Mouse (Mus musculus) ES-E14 (cell line): ENCODE results near the gene Srxn1.

Experiments used
- CHD2 ChIP-seq: IDR thresholded peaks from 2 replicates; pipeline ENCODE4 v1.6.1; 2014; ENCODE audit warnings: mild to moderate bottlenecking, low read depth, low read length, inconsistent platforms
- HCFC1 ChIP-seq: IDR thresholded peaks from 2 replicates; pipeline ENCODE4 v1.6.1; 2012; ENCODE audit warnings: low read length, inconsistent platforms, borderline replicate concordance; ENCODE audit not compliant: insufficient read depth
- MAFK ChIP-seq: IDR thresholded peaks from 2 replicates; pipeline ENCODE4 v1.6.1; 2014; ENCODE audit warnings: mild to moderate bottlenecking, low read depth, low read length, inconsistent platforms; ENCODE audit not compliant: insufficient read depth
- ZC3H11A ChIP-seq: IDR thresholded peaks from 2 replicates; pipeline ENCODE4 v1.6.1; 2012; ENCODE audit warnings: low read depth, mild to moderate bottlenecking, inconsistent platforms, low read length, borderline replicate concordance
- ZNF384 ChIP-seq: IDR thresholded peaks from 2 replicates; pipeline ENCODE4 v1.6.1; 2012; ENCODE audit warnings: low read depth, low read length, inconsistent platforms

DNA sequence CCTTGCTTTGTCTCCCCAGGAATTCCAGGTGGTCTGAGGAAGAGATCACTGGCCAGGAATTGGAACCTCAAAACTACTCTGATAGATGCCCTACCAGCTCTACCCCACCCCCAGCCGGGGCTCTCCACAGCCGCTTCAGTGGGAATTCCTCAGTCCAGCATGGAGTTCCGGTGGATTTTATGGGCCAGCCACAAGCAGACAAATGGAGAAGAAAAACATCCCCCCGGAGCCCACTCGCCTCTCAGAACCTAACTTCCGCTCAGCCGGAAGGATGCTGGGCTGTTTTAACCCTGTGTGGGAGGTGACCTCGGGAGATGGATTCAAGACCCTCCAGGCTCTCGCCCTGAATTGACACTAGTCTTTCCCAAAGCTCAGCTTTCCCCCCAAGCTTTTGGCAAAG, 26.7 kb downstream of the Srxn1 start:
- TF ChIP-seq HCFC1 (no peak), MAFK (no peak), ZC3H11A (no peak), ZNF384 (no peak), CHD2 (no peak)
